Mouse (Mus musculus) embryonic facial prominence, embryonic 12.5 days (tissue): Measurements from ENCODE around the gene Mfsd4a. TPM values are rescaled to one million over a fixed set of nuclear protein-coding genes. Genes with fewer than 3 reads are reported as not detected.

ENCODE experiments used
- ATAC-seq: fragments of 200-750 bp; cut with Nextera tagmentation; 2 replicates; pipeline ENCODE4 v1.8.0; 2017; ENCODE audit not compliant: insufficient number of reproducible peaks, insufficient read depth, low FRiP score, low TSS enrichment
- H3K27ac ChIP-seq: fragments of 300-500 bp; sonication (generic); 2 replicates; pipeline ENCODE4 v1.5.1; 2016; ENCODE audit warnings: mild to moderate bottlenecking
- H3K27me3 ChIP-seq: fragments of 300-500 bp; sonication (generic); 2 replicates; pipeline ENCODE4 v1.6.1; 2016; ENCODE audit warnings: mild to moderate bottlenecking, moderate library complexity
- H3K36me3 ChIP-seq: fragments of 300-500 bp; sonication (generic); 2 replicates; pipeline ENCODE4 v1.6.1; 2016; ENCODE audit warnings: mild to moderate bottlenecking
- H3K4me1 ChIP-seq: fragments of 300-500 bp; sonication (generic); 2 replicates; pipeline ENCODE4 v1.6.1; 2016
- H3K4me2 ChIP-seq: fragments of 300-500 bp; sonication (generic); replicated peaks from 2 replicates; pipeline ENCODE4 v1.6.1; 2016; ENCODE audit warnings: mild to moderate bottlenecking, moderate library complexity
- H3K4me3 ChIP-seq: fragments of 300-500 bp; sonication (generic); 2 replicates; pipeline ENCODE4 v1.5.1; 2016; ENCODE audit warnings: mild to moderate bottlenecking
- H3K9ac ChIP-seq: fragments of 300-500 bp; sonication (generic); 2 replicates; pipeline ENCODE4 v1.6.1; 2016; ENCODE audit warnings: mild to moderate bottlenecking, moderate library complexity
- H3K9me3 ChIP-seq: fragments of 300-500 bp; sonication (generic); 2 replicates; pipeline ENCODE4 v1.6.1; 2016; ENCODE audit warnings: mild to moderate bottlenecking, moderate library complexity
- WGBS: fragments of 180-500 bp; shearing (Covaris S2); methylation state at CpG from one replicate; pipeline ENCODE4 v1.1.7; 2016; 5-methylcytosine and 5-hydroxymethylcytosine counted together
- polyA plus RNA-seq: library from polyadenylated mRNA; unstranded; fragments of >200 nt; fragmentation: Nextera tagmentation; extraction: Ambion mirVana; gene quantifications from 2 replicates; pipeline ENCODE4 v1.2.1, GENCODE M21; 2016

Gene Mfsd4a
- polyA plus RNA-seq, 1 experiment from 2014 or later, result 14.9 TPM

- peaks cover 4% of the 10 kb centered on the region for H3K36me3 ChIP-seq
- H3K27ac ChIP-seq, result no peak overlapping the region
- H3K9ac ChIP-seq, result no peak overlapping the region
- no peaks in the 10 kb centered on the region for H3K4me1 ChIP-seq
- no peak overlapping the region for H3K4me2 ChIP-seq
- H3K9me3 ChIP-seq, result no peaks in the 10 kb centered on the region
- ATAC-seq, result no peak
- no peaks in the 10 kb centered on the region for H3K27me3 ChIP-seq
- no peak overlapping the region for H3K4me3 ChIP-seq
- WGBS, result 80% methylated on average over 5 of the region's 5 CpGs
Observed at GRCm38 (mm10) chr1:132038753-132039152, 29.1 kb downstream of the Mfsd4a start.

DNA sequence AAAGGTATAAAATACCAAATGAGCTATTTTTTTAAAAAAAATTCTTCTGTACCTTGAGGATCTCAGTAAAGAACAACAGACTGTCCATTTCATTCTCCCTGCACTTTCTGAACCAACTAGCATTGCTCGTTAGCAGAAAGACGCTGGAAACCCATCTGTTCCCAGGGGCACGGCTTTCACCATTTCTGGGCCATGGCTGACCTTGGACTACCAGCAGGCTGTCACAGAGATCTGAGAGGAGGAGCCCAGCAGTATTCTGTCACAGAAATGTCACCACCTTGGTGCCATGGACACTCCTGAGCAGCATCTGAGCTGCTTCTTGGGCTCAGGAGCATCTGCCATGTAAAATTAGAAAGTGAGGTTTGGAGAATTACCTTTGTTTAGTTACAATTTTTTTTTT is 30.1 kb downstream of the Mfsd4a start:
- no peak for ATAC-seq
- no peak overlapping the region for H3K9ac ChIP-seq
- no peaks in the 10 kb centered on the region for H3K9me3 ChIP-seq
- peaks cover 14% of the 10 kb centered on the region for H3K36me3 ChIP-seq
- H3K4me1 ChIP-seq, result no peaks in the 10 kb centered on the region
- no peak overlapping the region for H3K4me2 ChIP-seq
- H3K4me3 ChIP-seq, result no peak overlapping the region
- WGBS, result 82% methylated on average over 3 of the region's 3 CpGs
- H3K27ac ChIP-seq, result no peak overlapping the region
- no peaks in the 10 kb centered on the region for H3K27me3 ChIP-seq

DNA sequence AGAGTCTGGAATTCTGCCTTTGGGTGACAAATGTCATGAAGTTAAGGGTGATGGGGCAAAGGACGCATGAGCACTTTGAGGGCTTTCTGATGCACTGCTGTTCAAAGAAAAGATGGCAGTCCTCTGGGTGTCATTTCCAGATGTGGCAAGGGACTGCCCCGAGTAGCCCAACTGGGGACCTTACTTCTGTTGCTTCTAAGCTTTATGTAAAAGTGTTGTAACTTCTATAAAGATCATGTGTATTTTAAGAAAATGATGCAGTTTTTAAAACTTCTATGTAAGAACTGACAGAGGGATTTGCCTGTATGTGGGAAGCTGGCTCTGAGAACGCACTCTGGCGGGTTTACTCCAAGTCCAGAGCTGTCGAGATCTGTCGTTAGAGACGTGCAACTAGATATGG is 35.7 kb downstream of the Mfsd4a start:
- H3K9me3 ChIP-seq, result no peaks in the 10 kb centered on the region
- no peak for ATAC-seq
- 89% methylated on average over 7 of the region's 7 CpGs for WGBS
- H3K4me1 ChIP-seq, result no peaks in the 10 kb centered on the region
- no peaks in the 10 kb centered on the region for H3K27me3 ChIP-seq
- peaks cover 41% of the 10 kb centered on the region for H3K36me3 ChIP-seq
- no peak overlapping the region for H3K27ac ChIP-seq
- no peak overlapping the region for H3K4me3 ChIP-seq
- H3K4me2 ChIP-seq, result no peak overlapping the region
- H3K9ac ChIP-seq, result no peak overlapping the region

- 69% methylated on average over 2 of the region's 2 CpGs for WGBS
- no peaks in the 10 kb centered on the region for H3K4me1 ChIP-seq
- H3K9ac ChIP-seq, result no peak overlapping the region
- H3K27ac ChIP-seq, result no peak overlapping the region
- no peak for ATAC-seq
- H3K4me3 ChIP-seq, result no peak overlapping the region
- H3K36me3 ChIP-seq, result peaks cover 53% of the 10 kb centered on the region
- no peak overlapping the region for H3K4me2 ChIP-seq
- no peaks in the 10 kb centered on the region for H3K27me3 ChIP-seq
- H3K9me3 ChIP-seq, result no peaks in the 10 kb centered on the region
Observed at GRCm38 (mm10) chr1:132030574-132030973, 37.3 kb downstream of the Mfsd4a start.

GRCm38 (mm10) chr1:132028413-132028812 is 39.4 kb downstream of the Mfsd4a start:
- H3K4me2 ChIP-seq, result no peak overlapping the region
- no peaks in the 10 kb centered on the region for H3K9me3 ChIP-seq
- ATAC-seq, result no peak
- H3K4me3 ChIP-seq, result no peak overlapping the region
- no peaks in the 10 kb centered on the region for H3K4me1 ChIP-seq
- no peaks in the 10 kb centered on the region for H3K27me3 ChIP-seq
- no peak overlapping the region for H3K9ac ChIP-seq
- H3K36me3 ChIP-seq, result peaks cover 61% of the 10 kb centered on the region
- no peak overlapping the region for H3K27ac ChIP-seq
- WGBS, result 86% methylated on average over 9 of the region's 9 CpGs

DNA sequence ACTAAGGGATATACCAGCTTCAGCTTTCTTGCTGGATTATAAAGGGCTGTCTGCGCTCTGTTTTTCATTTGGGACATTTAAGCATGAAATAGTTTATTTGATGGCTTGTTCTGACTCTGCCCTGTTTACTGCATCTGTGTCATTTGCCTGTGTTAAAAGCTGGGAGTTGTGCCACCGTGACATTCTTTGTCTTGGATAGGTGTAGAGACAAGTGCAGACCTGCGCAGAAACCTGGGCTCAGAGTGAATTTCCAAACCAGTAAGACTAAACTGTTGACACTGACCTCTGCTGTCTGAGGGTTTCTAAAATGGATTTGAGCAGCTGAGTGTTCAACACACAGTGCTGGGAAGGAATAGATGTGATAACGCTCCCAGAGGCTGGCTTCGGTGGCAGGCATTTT is 39.9 kb downstream of the Mfsd4a start:
- no peaks in the 10 kb centered on the region for H3K9me3 ChIP-seq
- no peak for ATAC-seq
- no peak overlapping the region for H3K4me3 ChIP-seq
- H3K27me3 ChIP-seq, result no peaks in the 10 kb centered on the region
- 79% methylated on average over 5 of the region's 5 CpGs for WGBS
- no peaks in the 10 kb centered on the region for H3K4me1 ChIP-seq
- peaks cover 61% of the 10 kb centered on the region for H3K36me3 ChIP-seq
- H3K27ac ChIP-seq, result no peak overlapping the region
- H3K4me2 ChIP-seq, result no peak overlapping the region
- no peak overlapping the region for H3K9ac ChIP-seq

DNA sequence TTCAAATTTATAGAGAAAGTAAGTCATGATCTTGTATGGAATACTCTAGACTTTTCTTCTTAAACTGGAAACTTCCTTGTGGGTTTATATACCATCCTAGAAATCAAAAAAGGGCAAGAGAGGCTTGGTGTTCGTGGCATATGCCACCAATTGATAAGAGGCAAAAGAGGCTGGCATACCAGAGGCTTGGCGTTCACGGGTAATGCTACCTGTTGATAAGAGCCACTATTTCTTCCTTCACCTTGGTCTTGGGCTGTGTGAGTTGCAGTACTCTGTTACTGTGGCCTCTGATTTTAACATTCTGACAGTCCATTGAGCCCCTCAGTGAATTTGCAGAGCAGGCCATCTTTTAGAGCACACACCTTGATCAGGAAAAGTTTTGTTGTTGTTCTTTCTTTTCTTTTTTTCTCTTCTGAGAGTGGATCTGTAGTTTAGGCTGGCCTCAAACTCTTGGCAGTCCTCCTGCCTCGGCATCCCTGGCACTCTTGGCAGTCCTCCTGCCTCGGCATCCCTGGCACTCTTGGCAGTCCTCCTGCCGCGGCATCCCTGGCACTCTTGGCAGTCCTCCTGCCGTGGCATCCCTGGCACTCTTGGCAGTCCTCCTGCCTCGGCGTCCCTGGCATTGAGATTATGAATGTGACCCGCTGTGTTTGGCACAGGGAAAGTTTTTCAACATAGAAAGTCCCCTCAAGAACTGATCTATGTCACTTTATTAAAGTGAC is 40.8 kb downstream of the Mfsd4a start:
- H3K36me3 ChIP-seq, result peaks cover 59% of the 10 kb centered on the region
- H3K4me1 ChIP-seq, result no peaks in the 10 kb centered on the region
- no peak for ATAC-seq

DNA sequence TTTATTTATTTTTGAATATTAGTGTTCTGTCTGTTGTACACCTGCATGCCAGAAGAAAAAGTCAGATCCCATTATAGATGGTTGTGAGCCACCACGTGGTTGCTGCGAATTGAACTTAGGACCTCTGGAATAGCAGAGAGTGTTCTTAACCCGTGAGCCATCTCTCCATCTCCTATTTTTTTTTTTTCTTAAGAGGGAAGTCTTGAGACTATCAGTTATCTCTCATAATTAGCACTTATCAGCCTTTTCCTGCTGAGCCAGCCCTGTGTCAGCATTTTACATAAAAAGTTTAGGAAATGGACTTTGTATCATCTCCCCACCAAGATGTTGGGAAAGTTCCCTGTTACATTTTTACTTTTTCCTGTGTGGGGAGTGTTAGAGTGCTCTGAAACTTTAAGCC is 45.8 kb downstream of the Mfsd4a start:
- no peak overlapping the region for H3K9ac ChIP-seq
- ATAC-seq, result no peak
- H3K27me3 ChIP-seq, result no peaks in the 10 kb centered on the region
- no peak overlapping the region for H3K27ac ChIP-seq
- peaks cover 69% of the 10 kb centered on the region for H3K36me3 ChIP-seq
- no peaks in the 10 kb centered on the region for H3K9me3 ChIP-seq
- no peak overlapping the region for H3K4me2 ChIP-seq
- H3K4me1 ChIP-seq, result no peaks in the 10 kb centered on the region
- no peak overlapping the region for H3K4me3 ChIP-seq
- WGBS, result 81% methylated on average over 3 of the region's 3 CpGs

More for the DNA sequence above, 40.8 kb downstream of the Mfsd4a start:
- Histone ChIP-seq H3K9ac (no peak overlapping the region), H3K4me3 (no peak overlapping the region), H3K9me3 (no peaks in the 10 kb centered on the region), H3K27me3 (no peaks in the 10 kb centered on the region), H3K27ac (no peak overlapping the region), H3K4me2 (no peak overlapping the region)
- 94% methylated on average over 11 of the region's 11 CpGs for WGBS

- 0 out of 2 replicates have a peak, but pooled peaks have one; percentile 56 for ATAC-seq
- Histone ChIP-seq H3K27me3 (no peaks in the 10 kb centered on the region), H3K36me3 (peaks cover 67% of the 10 kb centered on the region), H3K4me1 (no peaks in the 10 kb centered on the region), H3K9me3 (no peaks in the 10 kb centered on the region), H3K4me3 (no peak overlapping the region), H3K4me2 (no peak overlapping the region), H3K9ac (no peak overlapping the region), H3K27ac (no peak overlapping the region)
- WGBS, result 83% methylated on average over 7 of the region's 7 CpGs
Observed at GRCm38 (mm10) chr1:132019876-132020275, 48.0 kb downstream of the Mfsd4a start.

DNA sequence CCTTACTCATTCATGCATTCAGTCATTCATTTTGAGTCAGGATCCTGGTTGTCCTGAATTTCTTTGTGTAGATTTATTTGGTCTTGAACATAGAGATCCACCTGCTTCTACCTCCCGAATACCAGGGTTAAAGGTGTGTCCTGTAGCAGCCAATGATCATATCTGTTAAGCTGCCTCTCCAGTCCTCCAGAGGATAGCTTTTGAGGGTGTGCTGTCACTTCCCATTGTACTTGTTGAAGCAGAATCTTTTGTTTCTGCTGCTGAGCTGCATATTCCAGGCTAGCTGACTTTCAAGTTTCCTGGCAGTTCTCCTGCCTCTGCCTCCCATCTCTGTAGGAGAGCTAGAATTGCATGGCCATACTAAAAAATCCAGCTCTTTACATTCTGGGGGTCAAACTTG is 51.2 kb downstream of the Mfsd4a start:
- no peaks in the 10 kb centered on the region for H3K27me3 ChIP-seq
- ATAC-seq, result no peak
- H3K4me2 ChIP-seq, result no peak overlapping the region
- WGBS, result 93% methylated on average over 1 of the region's 1 CpGs
- no peak overlapping the region for H3K4me3 ChIP-seq
- H3K9ac ChIP-seq, result no peak overlapping the region
- H3K36me3 ChIP-seq, result peaks cover 58% of the 10 kb centered on the region
- no peaks in the 10 kb centered on the region for H3K9me3 ChIP-seq
- no peak overlapping the region for H3K27ac ChIP-seq
- H3K4me1 ChIP-seq, result no peaks in the 10 kb centered on the region

DNA sequence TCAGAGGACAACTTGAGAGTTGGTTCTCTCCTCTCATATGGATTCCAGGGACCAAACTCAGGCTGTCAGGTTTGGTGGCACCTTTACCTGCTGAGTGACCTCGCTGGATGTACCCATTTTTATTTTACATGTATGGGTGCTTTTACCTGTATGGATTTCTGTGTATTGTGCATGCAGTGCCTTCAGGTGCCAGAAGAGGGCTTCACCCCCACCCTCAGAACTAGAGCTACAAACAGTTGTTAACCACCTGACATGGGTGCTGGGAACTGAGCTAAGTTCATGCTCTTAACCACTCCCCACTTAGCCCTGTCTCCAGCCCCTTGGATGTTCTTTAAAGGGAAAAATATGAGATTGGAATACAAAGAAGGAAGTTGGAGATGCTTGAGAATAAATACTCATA is 53.1 kb downstream of the Mfsd4a start:
- H3K27ac ChIP-seq, result no peak overlapping the region
- peaks cover 4% of the 10 kb centered on the region for H3K4me1 ChIP-seq
- no peak overlapping the region for H3K9ac ChIP-seq
- H3K4me2 ChIP-seq, result no peak overlapping the region
- no peaks in the 10 kb centered on the region for H3K9me3 ChIP-seq
- 91% methylated on average over 1 of the region's 1 CpGs for WGBS
- H3K4me3 ChIP-seq, result no peak overlapping the region
- no peaks in the 10 kb centered on the region for H3K27me3 ChIP-seq
- ATAC-seq, result no peak
- peaks cover 46% of the 10 kb centered on the region for H3K36me3 ChIP-seq

- Histone ChIP-seq H3K4me1 (peaks cover 12% of the 10 kb centered on the region), H3K4me2 (no peak overlapping the region), H3K9ac (no peak overlapping the region), H3K9me3 (no peaks in the 10 kb centered on the region), H3K36me3 (peaks cover 30% of the 10 kb centered on the region), H3K4me3 (no peak overlapping the region), H3K27ac (no peak overlapping the region), H3K27me3 (no peaks in the 10 kb centered on the region)
- ATAC-seq, result no peak
- WGBS, result 83% methylated on average over 8 of the region's 8 CpGs
Observed at GRCm38 (mm10) chr1:132012861-132013260, 55.0 kb downstream of the Mfsd4a start.
